Mouse (Mus musculus) layer of hippocampus, postnatal 36 days (tissue): ENCODE measurements around the gene Ankrd42. TPM values are rescaled to one million over a fixed set of nuclear protein-coding genes. Genes with fewer than 3 reads are reported as not detected.
A peak's percentile ranks its signal among the peaks of the same experiment; 100 is the strongest.

ENCODE experiments used
- DNase-seq, 2 experiments: peaks; one replicate each; pipeline ENCODE4 v3.0.0; 2022
- total RNA-seq, 2 experiments: library from RNA; stranded (reverse); gene quantifications; 2 replicates each; pipeline ENCODE4 v1.2.3; 2021

Gene Ankrd42
- total RNA-seq: 10 to 100 TPM; 17.7 to 17.8 TPM

DNA sequence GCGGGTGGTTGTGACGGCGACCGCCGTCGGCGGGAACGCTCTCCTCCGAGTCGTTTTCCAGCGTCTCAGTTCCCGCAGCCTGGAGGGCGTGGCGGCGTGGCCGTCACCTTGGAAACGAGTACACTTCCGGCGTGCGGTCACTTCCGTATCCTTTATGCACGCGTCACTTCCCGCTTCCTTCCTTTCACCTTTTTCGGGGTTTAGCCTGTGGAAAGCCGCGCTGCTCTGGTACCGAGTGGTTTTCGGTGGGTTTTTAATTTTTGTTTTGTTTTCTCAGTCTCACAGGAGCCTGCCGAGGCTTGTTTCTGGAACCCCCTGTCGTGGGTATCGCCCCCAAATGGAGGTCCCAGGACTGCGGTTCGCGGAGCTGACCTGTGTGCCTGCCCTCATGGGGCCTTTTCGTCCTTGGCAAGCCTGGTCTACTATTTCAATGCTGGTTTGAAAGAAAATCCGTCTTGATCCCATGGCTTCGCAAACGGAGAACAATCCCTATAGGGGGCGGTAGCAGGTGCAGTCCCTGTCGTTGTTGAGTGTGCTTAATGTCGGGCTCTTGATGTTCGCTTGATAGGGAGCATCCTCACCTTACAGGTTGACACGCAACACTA, at the start of gene Ankrd42:
Gene Ankrd42, minus strand, starts transcription at position 122 of the 605 bp plus-strand sequence.
- peak; percentile 89 for DNase-seq

DNA sequence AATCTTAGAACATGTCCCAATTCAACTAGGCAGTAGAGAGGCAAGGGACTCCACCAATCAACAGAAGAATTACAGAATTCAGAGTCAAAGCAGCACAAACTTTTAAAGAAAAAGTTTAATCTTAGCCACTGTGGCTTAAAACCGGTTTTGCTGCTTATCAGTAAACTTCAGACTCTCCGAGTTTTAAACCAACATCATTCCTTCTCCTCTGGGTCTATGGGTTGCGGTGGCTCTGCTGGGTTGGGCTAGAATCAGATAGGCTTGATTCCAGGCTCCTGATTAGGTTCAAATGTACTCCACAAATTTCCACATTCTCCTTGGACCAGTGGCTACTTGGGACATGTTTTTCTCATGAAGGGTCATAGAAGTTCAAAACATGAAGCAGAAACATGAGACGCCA, 40.4 kb upstream of the Ankrd42 start:
- no peak for DNase-seq

DNA sequence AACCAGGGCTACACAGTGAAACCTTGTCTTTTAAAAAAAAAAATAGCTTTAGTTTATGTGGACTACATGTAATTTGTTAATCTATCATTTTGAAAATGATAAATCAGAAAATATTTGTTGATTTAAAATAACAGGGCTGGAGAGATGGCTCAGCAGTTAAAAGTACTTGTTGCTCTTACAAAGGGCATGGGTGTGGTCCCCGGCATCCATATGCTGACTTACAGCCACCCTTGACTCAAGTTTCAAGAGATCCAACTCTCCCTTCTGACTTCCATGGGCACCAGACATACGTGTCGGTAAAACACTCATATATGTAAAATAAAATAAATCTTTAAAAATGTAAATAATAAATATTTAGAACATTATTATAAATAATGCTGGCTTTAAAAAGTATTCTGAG, 38.2 kb upstream of the Ankrd42 start:
- no peak for DNase-seq

DNA sequence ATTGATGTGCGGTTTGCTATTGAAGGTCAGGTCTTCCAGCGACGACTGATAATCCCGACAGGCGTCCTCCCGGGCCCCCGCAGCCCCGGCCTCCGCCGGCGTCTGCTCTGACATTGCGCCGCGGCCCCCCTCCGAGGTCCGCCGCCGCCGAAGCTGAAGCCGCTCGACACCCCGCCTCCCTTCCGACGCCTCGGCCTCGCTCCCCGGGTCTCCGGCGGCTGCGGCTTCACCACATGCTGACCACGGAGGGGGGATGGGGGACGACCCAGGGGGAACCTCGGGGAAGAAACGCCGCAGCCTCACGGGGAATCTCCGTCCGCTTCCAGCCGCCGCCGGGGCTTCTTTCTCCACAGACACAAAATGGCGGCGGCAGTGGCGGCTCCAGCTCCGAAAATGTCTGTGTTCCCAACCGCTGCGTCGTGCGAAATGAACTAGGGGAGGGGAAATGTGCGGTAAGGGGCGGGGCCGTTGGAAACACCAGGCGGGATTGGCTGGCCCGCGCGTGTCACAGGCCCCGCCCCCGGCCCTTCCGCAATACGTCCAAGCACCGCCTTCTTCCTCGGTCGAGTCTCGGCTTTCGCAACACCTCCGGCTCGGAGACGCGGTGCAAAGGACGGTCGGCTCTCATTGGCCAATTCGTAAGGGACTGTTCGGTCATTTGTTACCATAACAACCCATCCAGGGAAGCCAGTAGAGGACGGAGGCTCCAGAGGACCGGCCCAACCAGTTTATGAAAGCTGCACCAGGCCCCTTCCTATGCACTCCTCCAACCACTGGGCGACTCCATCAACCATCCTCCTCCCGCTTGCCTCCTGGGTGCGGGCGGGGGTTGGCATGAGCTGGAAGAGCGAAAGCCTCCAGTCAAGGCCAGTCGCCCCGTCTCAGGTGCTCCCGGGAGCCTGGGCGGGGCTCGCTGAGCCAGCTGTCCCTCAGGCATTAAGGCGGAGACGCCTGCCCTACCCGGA, 32.8 kb upstream of the Ankrd42 start, which contains the start of gene Pcf11:
Gene Pcf11, minus strand, starts transcription at position 428 of the 965 bp plus-strand sequence.
- DNase-seq: peak; percentile 94

DNA sequence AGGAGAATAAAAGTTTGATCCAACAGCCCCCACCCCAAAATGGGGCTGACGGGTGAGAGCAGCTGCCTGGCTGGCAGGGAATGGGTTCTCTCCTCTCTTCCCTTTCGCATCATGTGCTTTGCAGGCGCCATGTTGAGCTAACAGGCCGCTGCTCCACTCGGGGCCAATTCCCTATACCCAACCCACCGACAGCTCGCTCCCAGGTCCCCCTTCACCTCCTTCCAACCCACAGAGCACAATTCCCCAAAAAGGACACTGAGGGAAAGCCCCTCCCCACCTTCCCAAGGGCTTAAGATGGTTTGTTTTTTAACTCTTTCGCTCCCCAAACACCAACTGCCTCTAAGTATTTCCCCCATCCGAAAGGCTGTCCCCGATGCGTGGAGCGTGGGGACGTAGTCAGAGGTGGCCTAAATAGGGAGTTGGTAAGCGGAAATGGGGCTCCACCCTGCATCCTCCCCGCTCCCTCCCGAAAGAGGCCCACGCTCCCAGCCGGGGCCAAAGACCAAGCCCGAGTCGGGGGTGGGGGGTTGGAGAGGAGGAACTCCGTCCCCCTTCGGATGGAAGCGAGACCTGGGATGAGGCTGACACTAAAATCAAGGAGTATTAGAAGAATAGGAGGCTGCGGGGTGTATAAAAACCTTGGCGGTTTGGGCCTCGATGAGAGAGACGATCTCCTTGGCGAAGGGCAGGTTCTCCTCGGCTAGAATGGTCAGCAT, 32.0 kb upstream of the Ankrd42 start:
- peak; percentile 56 to 71 for DNase-seq

DNA sequence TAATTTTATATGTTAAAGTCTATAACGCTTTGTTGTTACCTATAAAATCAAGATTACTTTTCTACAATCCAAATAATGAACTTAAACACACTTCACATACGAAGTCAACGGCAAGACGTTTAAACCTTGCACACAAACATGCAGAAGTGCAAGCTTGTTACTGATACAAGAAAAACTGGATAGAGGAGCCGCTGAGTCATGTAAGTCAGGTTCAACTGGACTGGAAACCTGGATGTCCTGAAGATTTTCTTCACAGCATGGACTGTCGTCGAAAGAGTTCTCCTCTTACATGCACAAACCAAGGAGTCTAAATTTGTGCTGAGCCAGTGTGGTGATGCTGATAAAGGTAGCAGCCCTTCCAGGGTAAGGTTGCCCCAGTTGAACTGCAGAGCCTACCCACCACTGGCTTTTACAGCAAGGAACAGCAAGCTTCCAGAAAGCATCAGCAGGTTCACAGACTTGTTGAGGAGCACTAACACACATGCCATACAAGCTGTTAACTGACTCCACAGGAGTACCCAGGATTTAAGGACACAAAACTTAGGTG, 29.4 kb upstream of the Ankrd42 start:
- DNase-seq: no peak

DNA sequence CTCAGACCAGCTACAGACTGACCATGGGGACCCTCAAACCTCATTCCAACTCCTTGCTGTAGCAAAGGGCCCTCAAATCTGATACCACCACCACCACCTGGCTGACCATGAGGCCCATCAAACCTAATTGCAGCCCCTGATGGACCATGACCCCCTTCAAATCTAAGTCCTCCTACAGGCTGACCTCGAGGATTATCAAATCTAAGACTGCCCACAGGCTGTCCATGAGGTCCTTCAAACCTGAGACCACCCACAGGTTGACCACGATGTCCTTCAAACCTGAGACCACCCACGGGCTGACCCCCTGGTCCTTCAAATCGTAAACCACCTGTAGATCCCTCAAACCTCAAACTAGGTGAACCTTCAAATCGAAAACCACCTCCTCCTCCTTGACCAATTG, 21.1 kb upstream of the Ankrd42 start:
- no peak for DNase-seq

DNA sequence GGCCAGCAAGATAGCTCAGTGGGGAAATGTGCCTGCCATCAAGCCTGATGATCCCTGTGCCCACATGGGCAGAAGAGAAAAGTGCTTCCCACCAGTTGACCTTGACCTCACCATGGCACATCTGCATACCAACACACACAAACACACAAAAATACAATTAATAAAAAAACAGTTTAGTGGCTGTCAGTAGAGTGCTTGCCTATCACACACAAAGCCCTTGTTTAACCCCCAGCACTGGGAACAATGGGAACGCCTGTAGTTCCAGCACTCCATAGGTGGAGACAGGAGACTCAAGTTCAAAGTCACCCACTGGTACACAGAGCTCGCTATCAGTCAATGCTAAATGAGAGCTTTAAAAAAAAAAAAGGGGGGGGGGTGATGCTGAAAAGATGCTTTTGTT, 19.4 kb upstream of the Ankrd42 start:
- DNase-seq: no peak

DNA sequence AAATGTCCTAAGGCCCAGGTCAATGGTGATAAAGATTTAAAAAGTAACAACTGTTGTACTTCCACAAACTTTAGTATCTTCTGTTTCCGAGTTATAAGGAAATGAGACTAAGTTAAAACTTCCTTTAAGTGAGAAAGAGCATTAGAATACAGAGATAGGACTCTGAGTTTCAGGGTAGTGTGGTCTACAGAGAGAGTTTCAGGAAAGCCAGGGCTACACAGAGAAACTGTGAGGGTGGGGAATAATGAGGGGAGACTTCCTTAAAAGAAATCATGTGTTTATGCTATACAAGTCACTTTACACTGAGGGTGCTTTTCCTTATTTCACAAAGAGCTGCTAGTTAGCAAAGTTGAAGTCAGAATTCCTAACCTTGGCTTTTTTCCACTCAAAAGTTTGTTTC, 16.4 kb upstream of the Ankrd42 start:
- DNase-seq: no peak

DNA sequence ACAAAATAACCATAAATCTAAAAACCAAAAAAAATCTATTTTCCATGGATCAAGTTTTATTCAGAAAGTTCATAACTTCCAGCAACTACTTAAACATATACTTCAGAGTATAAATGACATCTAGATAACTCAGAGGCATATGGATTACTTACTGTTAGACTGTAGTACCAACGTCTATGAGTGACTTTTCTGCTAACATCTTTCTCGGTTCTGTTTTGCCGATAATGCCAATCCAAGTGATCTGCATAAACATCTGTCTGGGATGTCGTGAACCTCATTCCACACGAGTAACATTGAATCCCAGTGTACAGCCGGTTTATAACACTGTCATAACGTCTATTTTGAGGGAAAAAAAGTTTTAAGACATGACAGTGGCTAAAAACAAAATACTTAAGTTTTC, 10.8 kb upstream of the Ankrd42 start:
- no peak for DNase-seq

DNA sequence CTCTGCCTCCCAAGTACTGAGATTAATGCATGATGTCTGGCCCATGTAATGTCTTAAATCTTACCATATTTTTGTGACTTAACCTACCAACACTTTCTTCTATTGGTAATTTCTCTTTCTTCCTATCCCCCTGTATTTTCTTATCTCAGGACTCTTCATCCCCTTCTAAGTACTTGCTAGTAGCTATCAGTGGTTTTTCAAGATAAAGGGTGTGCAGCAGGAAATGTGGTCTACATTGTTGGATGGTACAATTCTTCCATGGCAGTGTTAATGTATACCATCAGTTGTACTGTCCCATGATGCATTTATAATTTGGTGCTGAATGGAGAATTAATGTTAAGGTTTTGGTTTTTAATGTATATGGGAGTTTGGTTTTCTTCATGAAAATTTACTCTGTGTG, 5.4 kb upstream of the Ankrd42 start:
- DNase-seq: no peak

DNA sequence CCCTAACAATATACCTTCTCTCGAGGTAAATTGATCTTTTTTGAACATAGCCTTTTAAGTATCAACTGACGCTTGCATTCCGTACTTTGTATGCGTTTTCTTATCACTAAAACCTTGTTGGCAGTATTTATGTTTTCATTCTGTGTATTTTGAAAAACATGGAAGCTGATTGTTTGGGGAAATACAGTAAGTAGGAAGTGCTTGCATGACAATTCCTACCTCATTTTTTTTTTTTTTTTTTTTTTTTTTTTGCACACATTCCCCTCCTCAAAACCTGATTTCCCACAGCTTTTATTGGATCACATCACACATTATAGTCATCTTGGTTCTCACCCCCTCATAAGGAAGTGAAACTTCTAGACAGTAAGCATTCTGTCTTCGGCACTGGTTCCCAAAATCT, 1.1 kb upstream of the Ankrd42 start:
- no peak for DNase-seq

DNA sequence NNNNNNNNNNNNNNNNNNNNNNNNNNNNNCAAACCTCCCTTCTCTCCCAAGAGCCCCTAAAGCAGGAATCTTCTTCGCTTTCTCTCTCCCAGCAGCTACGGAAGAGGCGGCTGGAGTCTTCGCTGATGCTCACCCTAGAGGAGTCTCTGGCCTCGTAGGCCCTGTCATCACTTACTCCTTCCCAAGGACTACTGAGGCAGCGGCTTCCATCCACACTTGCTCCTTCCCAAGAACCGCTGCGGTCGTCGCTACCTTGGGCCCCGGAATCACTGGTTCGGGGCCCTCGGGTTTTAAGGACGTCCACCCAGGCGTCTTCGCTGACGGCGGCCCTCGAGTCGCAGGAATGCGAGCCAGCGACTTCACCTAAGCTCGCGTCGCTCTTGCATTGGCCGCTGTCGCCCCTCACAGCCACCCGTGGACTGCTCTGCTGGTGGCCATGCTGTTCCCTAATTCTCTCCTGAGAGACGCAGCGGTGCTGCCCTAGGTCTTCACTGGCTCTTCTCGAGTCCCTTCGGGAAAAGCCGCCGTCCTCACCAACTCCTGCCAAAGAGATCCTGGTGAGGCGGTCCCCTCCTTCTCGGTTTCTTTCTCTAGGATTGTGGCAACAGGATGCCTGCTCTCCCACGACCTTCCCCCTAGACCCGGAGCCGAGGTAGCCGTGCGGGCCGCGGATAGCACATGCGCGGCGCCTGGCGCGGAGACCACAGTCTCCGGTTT, 489 bp downstream of the Ankrd42 start:
- DNase-seq: no peak

DNA sequence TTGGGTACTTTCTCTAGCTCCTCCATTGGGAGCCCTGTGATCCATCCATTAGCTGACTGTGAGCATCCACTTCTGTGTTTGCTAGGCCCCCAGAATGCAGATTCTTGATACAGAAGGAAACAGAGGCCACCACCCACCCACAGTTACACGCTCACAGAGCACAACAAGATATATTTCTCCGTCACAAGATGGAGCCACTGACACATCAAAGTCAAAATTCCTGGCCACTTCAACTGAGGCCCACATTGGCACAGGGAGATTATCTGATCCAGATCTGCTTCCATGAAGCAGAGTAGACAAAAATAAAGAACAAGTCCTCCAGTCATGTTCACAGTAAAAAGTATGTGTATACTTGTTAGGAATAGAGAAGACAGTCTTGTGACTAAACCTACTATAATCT, 6.8 kb downstream of the Ankrd42 start:
- peak in 1 of 2 experiments; percentile 21 for DNase-seq

DNA sequence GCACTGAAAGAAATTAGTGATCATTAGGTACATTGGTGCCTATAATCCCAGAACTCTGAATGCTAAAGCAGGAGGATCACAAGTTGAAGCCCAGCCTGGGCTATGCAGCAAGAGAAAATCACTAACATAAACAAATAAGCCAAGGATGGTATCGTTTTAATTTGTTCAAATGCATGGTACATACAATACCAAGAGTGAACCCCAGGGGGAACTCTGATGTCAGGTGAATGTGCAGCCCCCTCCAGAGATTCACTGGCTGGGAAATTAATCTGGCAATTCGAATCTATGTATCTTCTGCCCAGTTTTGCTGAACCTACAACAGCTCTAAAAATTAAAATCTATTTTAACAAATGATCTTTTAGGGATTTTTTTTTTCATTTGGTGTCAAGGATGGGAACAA, 12.5 kb downstream of the Ankrd42 start:
- DNase-seq: no peak

DNA sequence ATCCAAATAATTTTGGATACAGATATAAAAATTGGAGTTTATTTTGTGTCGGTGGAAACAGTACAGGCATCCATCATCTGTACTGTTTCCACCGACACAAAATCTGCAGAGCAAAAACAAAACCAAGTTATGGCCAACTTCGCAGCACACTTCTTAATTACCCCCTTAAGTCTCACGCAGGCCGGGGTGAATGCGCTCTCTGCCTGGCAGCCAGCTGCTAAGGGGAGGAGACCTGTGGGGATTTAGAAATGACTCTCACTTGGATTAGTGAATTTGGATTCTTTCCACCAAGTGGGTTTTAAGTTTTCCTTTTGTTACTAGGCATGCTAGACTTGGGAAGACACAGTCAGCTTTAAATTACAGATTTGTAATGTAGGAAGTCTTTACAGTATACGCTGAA, 26.1 kb downstream of the Ankrd42 start:
- no peak for DNase-seq

DNA sequence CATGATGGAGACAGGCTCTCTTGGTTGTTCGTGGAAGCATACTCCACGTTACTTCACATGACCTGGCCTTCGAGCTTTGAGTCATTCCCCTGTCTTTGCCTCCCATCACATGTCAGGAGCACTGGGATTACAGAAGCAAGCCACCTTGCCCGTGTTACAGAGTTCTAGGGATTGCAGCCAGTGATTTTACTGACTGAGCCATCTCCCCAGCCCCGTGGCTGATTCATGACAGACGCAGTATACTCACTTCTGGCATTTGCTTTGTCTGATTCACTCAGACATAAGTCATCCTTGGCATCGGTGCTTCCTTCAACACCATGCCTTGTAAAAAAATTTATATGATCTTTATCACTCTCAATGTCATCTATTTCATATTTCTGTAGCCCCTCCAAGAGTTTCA, 32.0 kb downstream of the Ankrd42 start:
- no peak for DNase-seq

DNA sequence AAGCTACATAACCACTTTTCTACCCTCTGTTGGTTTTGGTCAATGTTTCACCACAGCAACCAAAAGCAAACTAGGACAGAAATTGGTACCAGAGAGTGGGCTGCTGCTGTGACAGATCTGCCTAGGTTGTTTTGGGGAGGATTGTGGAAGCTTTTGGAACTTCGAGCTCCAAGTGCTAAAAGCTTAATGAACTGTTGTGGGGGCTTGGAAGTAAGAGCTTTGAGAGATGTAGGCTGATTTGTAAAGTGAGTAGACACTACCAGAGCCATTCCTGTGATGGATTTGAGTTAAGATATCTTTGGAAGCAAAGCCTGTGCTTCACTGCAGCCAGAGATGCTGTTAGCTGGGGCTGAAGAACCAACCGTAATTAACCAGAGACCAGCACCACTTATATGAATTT, 46.1 kb downstream of the Ankrd42 start:
- no peak for DNase-seq

DNA sequence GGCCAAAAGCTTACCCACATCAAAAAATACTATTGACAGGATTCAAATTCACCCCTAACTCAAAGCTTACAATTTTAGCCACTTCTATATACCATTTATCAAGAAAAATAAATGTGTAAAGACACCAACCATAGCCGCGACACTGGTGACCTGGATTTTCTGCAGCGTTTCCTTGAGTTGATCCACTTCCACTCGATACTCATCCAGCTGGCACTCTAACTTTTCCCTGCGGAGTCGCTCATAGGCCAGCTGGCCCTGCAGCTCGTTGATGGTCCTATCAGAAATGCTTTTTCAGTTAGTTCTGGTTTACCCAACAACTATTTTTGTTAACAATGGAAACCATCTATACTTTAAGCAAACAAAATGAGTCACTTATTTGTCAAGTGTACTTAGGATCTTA, 47.0 kb downstream of the Ankrd42 start:
- DNase-seq: no peak

DNA sequence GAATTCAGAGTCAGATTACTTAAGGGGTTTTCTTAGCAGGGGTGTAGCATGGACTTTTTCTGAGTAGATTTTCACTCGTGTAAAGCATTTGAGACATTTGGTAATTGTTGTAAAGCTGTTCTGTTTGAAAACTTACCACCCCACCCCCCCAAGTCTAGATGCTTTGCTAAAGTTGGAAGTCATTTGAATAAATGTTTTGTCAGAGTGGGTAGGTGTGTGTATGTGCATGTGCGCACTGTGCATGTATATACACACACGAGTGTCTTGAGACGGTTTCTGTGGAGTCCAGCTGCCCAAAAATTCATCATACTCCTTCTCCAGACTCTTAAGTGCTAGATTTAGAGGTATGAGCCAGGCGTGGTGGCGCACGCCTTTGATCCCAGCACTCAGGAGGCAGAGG, 53.4 kb downstream of the Ankrd42 start:
- DNase-seq: no peak

DNA sequence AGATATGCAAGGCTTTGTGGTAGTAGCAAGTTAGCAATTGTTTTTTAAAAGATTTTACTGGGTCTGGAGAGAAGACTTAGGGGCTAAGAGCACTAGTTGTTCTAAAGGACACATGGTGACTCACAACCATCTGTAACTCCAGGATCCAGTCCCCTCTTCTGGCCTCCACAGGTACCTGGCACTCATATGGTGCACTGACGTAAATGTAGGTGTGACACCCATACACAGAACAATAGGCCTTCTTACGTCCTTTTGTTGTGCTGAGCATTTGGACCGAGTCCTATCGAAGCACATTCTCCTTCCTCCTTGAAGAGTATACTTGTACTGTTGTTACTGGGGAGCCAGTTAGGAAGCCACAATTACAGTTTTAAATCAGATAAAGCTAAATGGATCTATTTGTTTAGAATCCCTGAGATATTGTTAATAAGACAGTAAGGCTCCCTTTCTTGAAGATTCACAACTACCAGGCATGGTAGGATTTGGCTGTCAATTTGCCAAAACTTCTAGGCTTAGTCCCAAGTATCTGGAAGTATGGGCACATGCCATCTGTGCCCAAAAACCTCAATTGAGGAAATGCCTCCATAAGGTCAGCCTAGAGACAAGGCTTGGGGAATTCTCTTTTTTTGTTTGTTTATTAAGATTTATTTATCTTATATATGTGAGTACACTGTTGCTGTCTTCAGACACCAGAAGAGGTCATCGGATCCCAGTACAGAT, 56.3 kb downstream of the Ankrd42 start:
- peak in 1 of 2 experiments; percentile 11 for DNase-seq

DNA sequence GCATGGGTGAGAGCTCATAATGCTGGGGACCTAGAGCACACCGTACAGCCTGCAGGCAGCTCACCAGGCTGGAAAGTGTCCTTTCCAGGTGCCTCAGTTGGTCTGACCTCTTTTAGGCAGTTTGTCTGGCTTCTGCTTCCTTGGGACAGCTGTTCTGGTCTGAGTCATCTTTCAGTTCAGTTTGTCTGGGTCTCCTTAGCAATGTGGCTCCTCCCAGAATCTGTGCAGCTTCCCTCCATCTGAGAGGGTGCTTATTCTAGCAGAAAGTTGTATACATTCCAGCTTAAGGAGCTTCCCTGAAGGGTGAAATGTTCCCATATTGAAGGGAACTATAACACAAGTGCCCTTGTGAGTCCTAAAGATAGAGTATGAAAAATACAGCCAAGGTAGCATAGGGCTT, 70.2 kb downstream of the Ankrd42 start:
- no peak for DNase-seq
